Mouse (Mus musculus) bone marrow, adult 2 months (tissue): ENCODE data around the gene Nfix. TPM values are rescaled to one million over a fixed set of nuclear protein-coding genes. Genes with fewer than 3 reads are reported as not detected.

Experiments used
- H3K27ac ChIP-seq: fragments of 200-500 bp; 2 replicates; pipeline ENCODE4 v1.5.1; 2012; ENCODE audit warnings: low read depth, mild to moderate bottlenecking, control low read depth, inconsistent platforms, low read length; ENCODE audit not compliant: control insufficient read depth, poor library complexity, insufficient read depth
- H3K4me1 ChIP-seq: fragments of 200-500 bp; 2 replicates; pipeline ENCODE4 v1.6.1; 2011; ENCODE audit warnings: low read length; ENCODE audit not compliant: control insufficient read depth, insufficient read depth
- H3K4me3 ChIP-seq: fragments of 200-500 bp; replicated peaks from 2 replicates; pipeline ENCODE3; 2011; ENCODE audit warnings: mild to moderate bottlenecking, low read depth, low read length, control low read depth; ENCODE audit not compliant: control insufficient read depth
- CTCF ChIP-seq: fragments of 200-500 bp; IDR thresholded peaks from 2 replicates; pipeline ENCODE4 v1.5.1; 2011; ENCODE audit warnings: low read length, control low read depth; ENCODE audit not compliant: control insufficient read depth, insufficient read depth
- POLR2A ChIP-seq: fragments of 200-500 bp; IDR thresholded peaks from 2 replicates; pipeline ENCODE4 v1.6.1; 2011; ENCODE audit warnings: low read depth, mild to moderate bottlenecking, control low read depth, low read length, borderline replicate concordance; ENCODE audit not compliant: control insufficient read depth
- WGBS: fragments of 180-500 bp; shearing (Covaris S2); methylation state at CpG from one replicate; pipeline ENCODE4 v1.1.7; 2018; 5-methylcytosine and 5-hydroxymethylcytosine counted together
- polyA plus RNA-seq: library from polyadenylated mRNA; stranded (reverse); fragments of >200 nt; gene quantifications from 2 replicates; pipeline ENCODE4 v1.2.4, GENCODE M21; 2011; ENCODE audit warnings: low replicate concordance; ENCODE audit not compliant: missing spikeins, insufficient read depth, insufficient read length

Nfix gene
- polyA plus RNA-seq, 1 experiment = 20.6 TPM

DNA sequence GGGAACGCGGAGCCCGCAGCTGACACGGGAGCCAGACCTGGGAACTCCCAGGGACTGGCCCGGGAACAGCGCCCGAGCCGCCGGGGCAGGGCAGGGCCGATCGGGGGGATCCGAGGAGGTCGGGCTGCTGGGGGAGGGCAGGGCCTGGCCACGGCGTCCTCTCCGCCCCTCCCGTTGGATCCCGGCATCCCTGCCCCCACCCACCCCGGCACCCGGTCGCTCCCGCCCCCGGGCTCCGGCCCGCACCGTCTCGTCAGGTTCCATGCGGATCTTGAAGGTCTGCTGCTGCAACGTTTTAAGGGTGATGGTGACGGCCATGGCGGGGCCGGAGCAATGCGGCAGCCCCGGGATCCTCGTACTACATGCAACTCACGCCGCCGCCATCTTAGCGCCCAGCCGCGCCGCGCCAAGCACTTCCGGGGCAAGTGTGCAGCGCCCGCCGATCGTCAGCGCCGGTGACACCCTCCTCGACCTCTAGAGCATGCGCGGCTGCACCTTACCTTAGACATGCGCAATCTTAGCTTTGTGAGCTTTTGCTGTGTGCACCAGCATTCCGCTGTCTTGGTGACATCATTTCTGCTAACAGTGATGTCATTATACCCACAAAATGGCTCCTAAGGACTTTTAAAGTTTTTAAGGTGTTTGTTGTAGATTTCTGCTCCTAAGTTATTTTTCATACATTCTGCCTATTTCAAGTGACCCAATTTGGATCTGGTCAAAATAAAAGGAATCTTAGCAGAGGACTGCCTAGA, 40.3 kb upstream of the Nfix start, which contains the start of gene Rad23a:
Gene Rad23a (minus strand): TSS at position 418 of the 752 bp plus-strand sequence.
- peak within 1 kb of the TSS; percentile 71 for H3K27ac ChIP-seq
- H3K4me3 ChIP-seq = peak within 1 kb of the TSS; percentile 85
- H3K4me1 ChIP-seq = no peaks in the 10 kb centered on the region; the same call in 1 of the 2 replicates
- WGBS = under 1% methylated on average over 55 of the region's 55 CpGs
- TF ChIP-seq POLR2A = peak; percentile 92; the same call in 1 of the 2 replicates
- peak; percentile 11; the same call in 1 of the 2 replicates for TF ChIP-seq CTCF

DNA sequence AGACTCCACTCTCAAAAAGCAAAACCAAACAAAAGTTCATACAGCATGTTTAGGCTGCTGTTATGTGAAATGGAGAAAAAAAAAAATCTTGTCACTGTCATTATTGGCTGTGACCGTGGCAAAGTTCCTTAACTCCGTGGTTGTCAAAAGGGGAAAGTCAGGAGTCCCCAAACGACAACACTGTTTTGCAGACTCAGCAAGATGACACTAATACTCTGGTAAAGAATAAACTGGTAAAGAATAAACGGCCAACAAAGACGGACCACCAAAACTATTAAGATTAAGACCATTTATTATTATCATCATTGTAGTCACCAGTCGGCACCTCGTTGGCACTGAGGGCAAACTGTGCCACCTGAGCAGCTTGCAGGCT, 39.7 kb upstream of the Nfix start:
- Histone ChIP-seq H3K4me3 (peak overlapping the region; percentile 85), H3K27ac (peak overlapping the region; percentile 71), H3K4me1 (no peaks in the 10 kb centered on the region; the same call in 1 of the 2 replicates)
- TF ChIP-seq CTCF = no peak
- no peak for TF ChIP-seq POLR2A
- under 1% methylated on average over 7 of the region's 7 CpGs for WGBS

DNA sequence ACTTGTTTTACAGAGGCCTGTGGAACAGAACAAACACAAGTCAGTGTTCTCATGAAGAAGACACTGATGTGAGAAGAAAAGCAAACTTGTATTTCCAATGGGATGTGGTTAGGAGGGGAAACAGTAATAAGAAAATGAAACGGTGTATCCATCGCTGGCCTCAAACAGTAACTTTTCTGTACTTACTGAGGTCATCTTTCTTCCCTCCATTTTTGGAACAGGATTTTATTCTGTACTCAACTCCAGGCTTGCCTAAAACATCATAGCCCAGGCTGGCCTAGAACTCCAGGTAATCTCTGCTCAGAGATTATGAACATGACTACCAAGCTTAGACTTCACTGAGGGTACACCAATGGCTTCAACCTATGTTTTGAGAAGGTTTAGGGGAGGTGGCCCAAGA, 39.3 kb upstream of the Nfix start:
- no peak for TF ChIP-seq CTCF
- TF ChIP-seq POLR2A = no peak
- Histone ChIP-seq H3K27ac (no peak overlapping the region; the same call in 1 of the 2 replicates), H3K4me3 (peak overlapping the region; percentile 7), H3K4me1 (no peaks in the 10 kb centered on the region)
- 53% methylated on average over 2 of the region's 2 CpGs for WGBS

DNA sequence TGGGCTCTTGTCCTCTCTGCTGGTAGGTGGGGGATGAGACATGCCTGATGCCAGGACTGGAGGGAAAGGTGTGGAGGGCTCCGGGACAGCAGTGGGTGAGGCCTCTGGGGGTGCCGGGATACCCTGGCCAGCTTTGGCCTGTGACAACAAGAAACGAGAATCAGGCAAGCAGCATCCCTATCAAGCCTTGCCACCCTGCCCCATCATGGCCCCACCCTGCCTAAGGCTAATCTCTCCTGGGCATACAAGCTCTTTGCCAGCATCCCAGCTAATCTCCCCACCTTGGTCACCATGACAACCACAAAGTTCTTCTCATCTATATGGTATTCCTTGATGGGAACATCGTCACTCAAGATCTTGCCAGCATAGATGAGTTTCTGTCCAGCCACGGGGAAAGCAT, 38.4 kb upstream of the Nfix start:
- H3K4me1 ChIP-seq = no peaks in the 10 kb centered on the region
- H3K27ac ChIP-seq = peak overlapping the region; percentile 83
- H3K4me3 ChIP-seq = peak overlapping the region; percentile 79
- TF ChIP-seq CTCF = no peak
- TF ChIP-seq POLR2A = peak; percentile 83; the same call in 1 of the 2 replicates
- 54% methylated on average over 5 of the region's 5 CpGs for WGBS

DNA sequence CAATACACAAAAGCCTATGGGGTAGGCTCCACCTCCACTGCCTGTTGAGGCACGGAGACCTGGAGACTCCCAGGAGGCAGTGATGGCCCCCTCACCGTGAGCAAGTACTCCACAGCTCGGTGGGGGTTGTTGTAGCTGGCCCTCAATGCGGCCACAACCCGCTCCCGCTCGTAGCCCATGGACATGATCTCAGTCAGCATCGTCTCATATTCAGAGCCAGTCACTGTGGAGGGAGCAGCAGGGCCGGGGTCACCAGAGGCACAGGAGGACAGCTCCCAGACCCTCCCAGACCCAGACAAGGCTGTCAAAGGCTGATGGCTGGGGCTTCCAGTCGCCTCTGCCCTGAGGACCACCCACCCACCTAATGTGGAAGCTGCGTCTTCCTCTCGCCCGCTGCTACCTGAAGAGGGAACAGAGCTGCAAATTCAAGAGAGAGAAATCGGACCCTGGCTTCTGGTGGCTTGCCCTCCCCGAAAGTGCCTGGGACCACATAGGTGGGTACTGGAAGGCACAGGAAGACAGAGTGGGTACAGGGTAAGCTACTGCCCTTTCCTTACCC, 37.8 kb upstream of the Nfix start:
- no peaks in the 10 kb centered on the region; the same call in 1 of the 2 replicates for H3K4me1 ChIP-seq
- peak overlapping the region; percentile 79 for H3K4me3 ChIP-seq
- 83% methylated on average over 15 of the region's 15 CpGs for WGBS
- TF ChIP-seq POLR2A = no peak
- no peak; the same call in 1 of the 2 replicates for TF ChIP-seq CTCF
- peak overlapping the region; percentile 83 for H3K27ac ChIP-seq

DNA sequence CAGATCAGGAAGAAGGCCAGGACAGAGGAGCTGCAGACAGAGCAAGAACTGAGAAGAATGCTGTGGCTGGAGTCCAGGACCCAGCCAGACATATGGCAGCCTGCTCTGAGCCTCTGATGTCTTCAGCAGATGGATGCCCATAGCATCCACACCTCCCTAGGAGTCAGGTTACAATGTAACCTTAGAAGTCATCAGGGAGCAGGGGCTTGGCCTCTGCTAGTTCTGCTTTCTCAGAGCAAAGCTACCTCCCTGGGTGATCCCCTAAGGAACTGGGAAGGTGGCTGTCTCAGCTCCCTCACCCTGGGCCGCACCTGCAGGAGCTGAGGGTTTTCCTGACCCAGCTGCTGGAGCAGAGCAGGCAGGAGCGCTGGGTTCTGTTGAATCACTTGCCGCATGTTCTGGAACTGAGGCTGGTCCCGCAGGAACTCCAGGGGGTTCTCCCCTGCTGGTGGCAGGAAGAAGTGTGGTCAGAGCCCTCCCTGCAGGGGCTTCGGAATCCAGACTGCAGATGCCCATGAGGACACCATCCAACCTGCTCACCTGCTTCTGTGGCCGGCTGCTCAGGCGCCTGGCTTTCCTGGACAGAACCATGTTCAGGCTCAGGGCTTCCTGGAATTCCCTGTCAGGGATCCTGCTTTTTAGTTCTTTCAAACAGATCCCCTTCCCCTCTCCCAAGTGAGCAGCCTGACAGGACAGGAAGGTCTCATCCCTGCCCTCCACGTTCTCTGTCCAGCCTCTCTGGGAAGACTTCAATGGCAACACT, 37.2 kb upstream of the Nfix start:
- no peaks in the 10 kb centered on the region; the same call in 1 of the 2 replicates for H3K4me1 ChIP-seq

DNA sequence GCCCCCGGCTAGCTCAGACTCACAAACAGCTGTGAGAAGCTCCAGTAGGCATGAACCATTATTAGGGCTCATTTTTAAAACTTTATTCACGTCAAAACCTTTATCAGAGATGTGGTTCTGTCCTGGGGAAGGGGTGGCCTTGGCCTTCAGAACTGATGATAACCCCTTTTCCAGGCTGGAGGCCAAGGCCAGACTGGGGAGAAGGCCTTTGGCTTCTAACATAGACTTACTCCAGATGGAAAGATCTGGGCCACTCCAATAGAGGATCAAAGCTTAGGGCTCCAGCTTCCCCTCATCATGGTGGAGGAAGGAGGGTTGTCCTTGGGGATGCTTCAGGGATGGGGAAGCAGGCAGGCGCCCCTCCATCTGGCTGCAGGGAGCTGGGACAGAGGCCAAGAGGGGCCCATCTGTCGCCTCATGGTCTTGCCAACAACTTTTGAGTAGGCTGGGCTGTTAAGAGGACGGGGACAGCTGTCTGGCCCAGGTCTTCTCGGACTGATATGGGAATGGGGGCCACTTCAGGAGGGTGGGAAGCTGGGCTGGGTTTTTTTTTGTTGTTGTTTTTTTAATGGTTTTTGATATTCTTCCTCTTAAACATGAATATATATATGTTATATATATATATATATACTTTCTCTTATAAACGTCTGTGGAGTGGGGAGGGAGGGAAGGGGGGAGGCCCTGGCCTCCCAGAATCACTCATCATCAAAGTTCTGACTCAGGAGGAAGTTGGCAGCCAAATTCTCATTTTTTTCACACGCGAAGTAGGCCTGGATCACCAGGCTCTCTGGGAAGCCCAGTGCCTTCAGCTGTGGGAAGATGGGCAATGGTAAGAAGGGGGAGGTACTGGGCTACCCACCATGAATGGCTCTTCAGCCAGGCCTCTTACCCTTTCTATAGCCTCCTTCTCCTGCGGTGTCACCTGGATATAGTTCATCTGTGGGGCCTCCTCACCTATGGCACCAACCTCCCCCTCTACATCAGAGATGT, 35.0 kb upstream of the Nfix start:
- Histone ChIP-seq H3K4me3 (no peak overlapping the region), H3K27ac (0 out of 2 replicates have a peak overlapping the region, but pooled peaks have one; percentile 12), H3K4me1 (no peaks in the 10 kb centered on the region; the same call in 1 of the 2 replicates)
- TF ChIP-seq POLR2A (no peak), CTCF (no peak)
- 61% methylated on average over 10 of the region's 10 CpGs for WGBS

More for the DNA sequence above, 37.2 kb upstream of the Nfix start:
- WGBS = 84% methylated on average over 8 of the region's 8 CpGs
- no peak; the same call in 1 of the 2 replicates for TF ChIP-seq CTCF
- no peak for TF ChIP-seq POLR2A
- H3K27ac ChIP-seq = peak overlapping the region; percentile 83
- peak overlapping the region; percentile 79 for H3K4me3 ChIP-seq
